Mouse (Mus musculus): ENCODE measurements around the gene Uso1.

Uso1 gene

DNA sequence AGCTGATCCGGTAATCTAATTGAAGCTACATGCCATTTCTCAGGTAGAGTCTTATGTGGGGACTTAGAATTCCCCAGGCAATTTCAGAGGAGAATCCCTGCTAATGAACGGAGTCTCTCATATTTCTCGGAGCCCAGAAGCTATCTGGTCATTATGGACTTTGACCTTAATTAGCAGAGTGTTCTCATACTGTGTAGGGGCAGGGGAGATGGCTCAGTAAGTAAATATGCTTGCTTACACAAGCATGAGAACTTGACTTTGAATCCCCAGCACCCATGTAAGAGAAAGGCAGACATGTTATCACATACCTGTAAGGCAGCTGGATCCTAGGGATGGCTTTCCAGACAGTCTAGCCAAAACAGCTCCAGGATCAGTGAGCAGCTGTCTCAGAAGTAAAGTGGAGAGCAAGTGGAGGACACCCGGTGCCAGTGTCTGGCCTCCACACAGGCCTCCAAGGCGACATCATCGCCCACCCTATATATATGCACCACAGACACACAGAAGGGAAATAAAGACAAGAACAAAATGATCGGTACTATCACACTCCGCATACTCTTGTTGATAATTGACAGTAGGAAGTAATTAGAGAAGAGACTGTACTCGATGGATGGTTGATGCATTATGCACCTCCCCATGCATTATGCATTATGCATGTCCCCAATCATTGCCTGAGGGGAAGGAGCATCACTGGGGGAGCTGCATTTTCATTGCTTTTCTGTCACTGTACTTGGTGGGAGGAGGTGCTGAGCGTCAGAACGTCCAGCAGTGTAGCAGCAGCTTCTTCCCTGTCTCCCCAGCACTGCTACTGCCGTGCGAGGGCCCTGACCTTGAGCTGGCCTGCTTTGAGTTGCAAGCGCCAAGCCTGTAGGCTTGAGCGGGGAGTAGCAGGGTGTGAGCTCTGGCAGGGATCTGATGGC is 59.4 kb downstream of the Uso1 start:
- no peak for DNase-seq

DNA sequence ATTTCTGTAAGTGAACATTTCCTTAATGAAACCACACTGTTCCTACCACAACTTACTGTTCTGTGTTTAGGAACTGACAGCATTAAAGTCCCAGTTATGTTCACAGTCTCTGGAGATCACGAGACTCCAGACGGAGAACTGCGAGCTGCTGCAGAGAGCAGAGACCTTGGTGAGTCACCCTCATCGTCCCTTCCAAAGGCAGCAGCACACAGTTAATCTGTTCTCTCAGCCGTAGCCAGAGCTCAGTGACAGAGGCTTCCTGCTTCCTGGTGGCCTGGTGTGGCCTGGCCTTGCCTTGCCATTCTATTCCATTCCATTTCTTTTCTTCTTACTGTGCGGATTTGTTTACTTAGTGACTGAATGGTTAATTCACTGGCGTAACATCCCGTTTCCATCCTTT is 60.5 kb downstream of the Uso1 start:
- peak; percentile 9 for DNase-seq

DNA sequence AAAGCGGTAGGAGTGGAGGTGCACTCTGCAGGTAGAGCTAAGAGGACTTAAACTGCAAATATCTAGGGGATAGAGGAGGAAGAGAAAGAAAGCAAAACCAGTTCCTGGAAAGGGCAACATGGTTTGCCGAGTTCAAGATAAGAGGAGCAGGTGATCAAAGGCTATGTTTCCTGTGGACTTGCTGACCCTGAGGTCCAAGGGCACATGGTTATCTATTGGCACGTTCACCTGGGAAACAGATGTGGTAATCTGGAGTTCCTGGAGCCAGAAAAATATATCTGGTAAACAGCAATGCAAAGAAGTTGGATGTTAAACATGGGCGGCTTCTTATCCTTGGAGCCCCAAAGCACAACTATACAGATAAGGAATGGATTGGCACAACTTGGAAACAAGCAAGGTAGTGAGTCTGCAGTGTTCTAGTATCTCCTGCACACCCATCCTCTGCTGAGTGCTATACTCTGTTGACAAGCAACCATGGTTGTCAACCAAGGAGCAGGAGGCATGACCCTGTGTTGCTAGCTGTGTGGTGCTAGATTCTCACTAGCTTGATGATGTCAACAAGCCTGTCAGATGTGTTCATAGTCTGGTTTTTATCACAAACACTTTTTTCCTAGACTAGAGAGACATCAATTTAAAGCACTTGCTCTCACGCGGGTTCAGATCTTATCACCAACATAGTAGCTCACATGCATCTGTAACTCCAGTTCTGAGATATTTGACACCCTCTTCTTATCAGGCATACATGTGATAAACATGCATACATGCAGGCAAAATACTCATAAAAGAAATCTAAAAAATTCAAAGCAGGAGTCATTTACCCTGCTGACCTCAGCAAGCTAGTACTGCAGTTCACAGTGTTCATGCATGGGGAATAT is 66.7 kb downstream of the Uso1 start:
- no peak for DNase-seq

DNA sequence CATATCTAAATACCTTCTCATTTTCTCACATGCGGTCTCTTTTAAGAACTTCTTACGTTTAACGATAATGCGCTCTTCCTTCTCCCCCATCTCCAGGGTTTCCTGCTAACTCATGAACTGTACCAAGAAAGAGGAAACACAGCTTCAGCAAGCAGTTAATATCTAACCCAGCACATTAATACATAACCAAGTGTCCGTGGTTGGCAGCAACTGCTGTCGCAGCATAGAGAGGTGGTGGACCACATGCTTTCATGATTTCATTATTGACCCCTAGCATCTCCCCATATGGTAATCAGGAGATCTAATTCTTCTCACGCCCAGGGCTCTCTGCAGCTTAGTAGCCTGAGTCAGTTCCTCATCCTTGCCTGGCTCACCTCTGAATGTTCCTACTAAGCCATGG is 67.4 kb downstream of the Uso1 start:
- peak; percentile 65 for DNase-seq

DNA sequence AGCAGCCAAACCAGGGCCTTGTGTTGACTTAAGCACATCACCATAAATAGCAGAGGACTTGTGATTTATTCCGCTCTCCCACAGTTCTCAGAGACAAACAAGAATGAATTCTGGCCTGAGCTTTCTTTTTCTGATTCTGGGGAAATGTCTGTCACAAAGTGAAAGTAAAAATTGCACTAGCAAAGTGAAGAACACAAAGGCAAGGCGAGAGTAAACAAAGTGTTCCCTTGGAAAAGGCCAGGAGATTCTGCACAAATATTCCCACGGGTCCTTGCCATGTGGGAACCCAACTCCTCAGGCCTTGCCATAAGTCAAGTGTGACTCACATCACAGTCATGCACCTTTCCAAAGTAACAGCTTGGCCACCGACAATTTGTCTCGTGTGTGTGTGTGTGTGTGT is 68.0 kb downstream of the Uso1 start:
- peak; percentile 8 for DNase-seq

DNA sequence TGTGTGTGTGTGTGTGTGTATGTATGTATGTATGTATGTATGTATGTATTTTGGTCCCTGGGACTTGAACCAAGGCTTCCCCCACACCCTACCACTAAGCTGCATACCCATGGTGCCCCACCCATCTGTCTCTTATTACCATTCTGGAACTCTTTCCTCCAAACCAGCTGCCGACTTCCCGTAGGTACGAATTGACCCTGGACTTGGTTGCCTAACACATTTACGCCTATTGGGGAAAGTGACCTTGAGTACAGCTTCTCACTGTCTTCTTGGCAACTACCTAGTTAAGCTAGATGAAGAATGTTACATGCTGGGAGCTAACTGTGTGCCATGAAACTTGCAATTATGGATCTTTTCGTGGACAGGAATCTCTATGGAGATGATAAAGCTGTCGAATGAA is 68.4 kb downstream of the Uso1 start:
- peak; percentile 9 for DNase-seq

DNA sequence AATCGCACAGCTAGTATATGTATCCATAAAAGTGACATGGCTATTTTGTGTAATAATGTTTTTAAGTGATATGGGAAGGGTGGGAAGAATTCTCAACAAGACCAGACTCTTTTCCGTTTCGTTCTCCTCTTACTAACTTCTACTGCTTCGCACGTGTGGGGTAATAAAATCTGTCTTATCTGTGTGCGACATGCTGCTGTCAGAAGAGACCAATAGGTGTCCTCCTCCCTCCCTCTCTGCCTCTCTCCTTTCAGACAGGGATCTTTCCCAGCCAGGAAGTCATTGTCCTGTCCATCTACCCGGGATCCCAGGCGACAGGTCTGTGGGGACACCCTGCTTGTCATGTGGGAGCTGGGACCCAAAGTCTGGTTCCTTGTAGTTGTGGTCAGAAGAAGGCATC is 72.5 kb downstream of the Uso1 start:
- no peak for DNase-seq

DNA sequence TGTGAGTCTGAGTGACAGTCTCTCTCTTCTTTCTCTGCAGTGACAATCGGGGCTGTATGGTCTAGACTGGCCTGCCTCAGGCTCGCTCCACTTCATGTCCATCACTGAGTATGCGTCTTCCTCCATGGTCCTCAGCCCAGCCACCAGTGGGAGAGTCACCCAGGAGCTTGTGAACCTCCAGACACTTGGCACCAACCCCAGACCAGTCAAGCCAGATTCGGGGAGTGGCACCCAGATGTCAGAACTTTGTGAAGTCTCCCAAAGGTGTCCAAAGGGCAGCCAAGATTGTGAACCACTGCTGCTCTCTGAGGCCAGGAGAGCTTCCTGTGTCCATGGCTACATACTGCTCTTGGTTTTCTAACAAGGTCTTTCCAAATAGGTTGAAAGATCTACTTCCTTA is 74.5 kb downstream of the Uso1 start:
- no peak for DNase-seq

DNA sequence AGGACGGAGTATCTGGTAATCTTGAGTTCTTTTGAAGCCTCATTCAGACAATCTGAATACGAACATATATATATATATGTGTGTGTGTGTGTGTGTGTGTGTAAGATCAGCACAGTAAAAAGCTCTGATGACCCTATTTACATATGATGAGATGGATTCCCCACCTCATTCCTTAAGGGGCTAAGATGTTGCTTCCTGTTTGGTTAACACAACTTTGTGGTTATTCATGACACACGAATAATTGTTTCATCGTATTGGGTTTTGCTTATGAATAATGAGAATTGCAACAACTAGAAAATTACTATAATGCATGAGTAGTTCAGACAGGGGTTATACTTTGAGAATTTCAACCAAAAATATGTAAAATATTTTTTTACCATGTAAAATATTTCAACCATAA is 77.6 kb downstream of the Uso1 start, which contains the start of gene U90926:
Gene U90926, minus strand, starts transcription at position 101 of the 400 bp plus-strand sequence.
- DNase-seq, result no peak

DNA sequence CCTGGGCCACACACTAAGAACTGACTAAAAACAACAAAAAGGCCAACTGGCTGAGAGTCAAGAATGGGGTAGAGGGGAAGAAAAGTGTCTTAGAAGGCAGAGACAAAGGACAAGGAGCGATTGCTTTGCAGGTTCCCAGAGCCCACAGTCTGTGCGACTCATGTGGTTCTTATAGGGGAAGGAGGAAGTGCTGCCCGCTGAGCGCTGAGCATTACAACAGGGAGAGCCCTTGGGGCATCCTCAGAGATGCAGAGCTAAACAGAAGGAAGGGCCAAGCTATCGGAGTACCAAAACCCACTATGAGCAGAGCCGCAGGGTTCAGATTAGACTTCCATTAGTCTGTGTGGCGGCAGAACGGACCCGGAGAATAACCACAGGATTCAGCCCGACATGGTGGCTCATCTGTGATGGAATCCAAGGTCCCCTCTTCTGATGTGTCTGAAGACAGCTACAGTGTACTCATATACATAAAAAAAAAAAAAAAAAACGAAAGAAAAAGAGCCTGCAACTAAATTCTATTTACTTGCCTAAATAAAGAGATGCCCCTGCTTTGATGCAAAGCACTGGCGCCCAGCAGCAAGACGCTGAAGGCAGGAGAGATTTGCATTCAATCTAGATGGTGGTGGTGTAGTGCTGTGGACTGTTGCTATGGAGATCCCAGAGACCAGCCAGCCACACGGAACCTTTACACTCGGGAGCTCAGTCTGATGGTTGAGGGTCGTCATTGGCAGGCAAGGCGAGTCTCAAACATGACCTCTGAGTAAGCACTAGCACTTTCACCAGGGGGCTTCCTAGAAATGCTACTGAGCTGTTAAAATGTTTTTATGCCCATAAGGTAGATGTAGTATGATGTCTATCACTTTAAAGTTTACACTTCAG is 81.4 kb downstream of the Uso1 start:
- DNase-seq, result no peak

DNA sequence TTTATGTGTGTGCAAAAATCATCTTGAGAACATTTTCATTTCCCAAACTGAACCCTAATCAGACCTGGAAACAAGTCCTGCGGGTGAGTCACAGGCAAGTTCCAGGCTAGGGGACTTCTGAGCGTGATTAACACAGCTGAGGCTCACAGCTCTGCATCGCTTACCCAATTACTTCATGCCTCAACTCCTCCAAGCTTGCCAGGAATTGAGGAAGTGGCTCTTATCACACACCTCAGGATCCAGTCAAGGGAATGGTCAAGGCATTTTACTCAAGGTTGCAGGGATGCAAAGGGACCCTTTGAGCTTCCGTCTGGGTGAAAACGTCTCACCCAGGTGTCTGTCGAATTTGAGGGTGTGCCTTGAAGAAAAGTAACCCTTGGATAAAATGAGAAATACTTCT is 82.1 kb downstream of the Uso1 start:
- no peak for DNase-seq

DNA sequence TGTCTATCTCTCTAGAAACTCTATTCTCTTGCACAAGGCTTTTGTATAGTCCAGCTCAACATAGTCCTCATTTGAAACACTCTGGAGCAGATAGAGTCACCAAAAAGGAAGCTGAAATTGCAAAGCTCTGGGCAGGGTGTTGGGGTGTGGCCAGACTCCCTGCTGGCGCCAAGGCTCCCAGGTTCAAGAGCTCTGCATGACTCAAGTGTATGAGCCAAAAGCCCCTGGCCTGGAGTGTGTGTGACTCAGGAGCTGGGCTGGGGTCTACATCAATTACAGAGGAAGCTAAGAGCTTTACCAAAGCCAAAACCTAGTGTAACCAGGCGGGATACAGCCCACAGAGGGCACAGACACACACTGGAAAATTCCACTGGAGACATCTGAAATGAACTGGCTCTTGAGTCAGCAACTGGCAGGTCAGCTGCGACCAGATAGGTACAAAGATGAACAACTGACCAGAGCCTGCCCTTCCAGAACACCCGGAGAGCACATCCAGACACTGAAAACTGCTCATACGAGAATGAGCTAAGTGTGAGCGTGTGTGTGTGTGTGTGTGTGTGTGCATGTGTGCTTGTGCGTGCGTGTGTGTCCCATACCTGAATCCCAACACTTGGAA is 82.7 kb downstream of the Uso1 start:
- DNase-seq, result peak; percentile 44

DNA sequence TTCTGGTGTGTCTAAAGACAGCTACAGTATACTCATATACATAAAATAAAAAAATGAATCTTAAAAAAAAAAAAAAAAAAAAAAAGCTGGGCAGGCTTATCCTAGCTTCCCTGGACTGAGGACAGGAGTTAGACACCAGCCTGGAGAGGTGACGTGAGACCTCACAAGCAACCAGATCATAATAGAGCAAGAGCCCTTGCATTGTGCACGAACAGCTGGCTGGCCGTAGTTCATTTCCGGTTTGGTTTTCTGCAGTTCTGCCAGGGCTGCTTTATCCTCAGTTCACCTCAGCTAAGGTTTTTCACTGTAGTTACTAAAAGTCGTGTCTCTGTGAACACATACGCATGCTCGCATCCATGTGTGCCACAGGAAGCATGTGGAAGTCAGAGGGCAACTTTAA is 90.0 kb downstream of the Uso1 start:
- DNase-seq, result no peak

DNA sequence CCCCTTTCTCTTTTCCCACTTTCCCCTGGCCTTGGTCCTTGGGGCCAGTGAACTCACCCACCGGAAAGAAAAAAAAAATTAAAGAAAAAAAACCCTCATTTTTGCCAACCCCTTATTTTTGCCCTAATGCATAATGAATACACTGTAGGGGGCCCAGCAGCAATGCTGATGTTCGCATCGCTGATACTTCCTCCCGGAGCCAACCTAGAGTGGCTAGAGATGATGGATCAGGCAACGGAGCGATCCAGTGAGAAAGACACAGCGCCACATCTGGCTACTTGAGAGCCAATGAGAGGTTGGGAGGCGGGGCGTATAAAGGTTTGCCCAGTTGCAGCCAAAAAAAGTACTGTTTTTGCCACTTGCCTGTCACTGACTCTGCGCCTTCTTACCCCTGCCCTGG is 91.0 kb downstream of the Uso1 start:
- DNase-seq, result no peak

DNA sequence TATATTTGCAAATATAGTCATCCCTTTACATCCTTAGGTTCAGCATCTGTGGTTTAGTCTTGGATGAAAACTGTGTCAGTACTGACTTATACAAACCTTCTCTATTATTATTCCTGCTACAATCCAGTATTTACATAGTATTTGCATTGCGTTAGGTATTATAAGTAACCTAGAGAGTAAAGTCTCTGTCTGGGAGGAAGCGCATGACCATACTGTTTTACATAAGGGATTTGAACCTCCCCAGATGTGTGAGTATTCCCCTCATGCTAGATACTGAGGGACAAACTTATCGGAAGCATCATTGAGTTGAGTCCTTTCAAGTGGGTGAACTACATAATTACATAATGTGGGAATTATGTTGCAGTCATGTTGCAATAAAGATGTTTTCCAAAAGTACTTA is 91.8 kb downstream of the Uso1 start:
- DNase-seq, result no peak

DNA sequence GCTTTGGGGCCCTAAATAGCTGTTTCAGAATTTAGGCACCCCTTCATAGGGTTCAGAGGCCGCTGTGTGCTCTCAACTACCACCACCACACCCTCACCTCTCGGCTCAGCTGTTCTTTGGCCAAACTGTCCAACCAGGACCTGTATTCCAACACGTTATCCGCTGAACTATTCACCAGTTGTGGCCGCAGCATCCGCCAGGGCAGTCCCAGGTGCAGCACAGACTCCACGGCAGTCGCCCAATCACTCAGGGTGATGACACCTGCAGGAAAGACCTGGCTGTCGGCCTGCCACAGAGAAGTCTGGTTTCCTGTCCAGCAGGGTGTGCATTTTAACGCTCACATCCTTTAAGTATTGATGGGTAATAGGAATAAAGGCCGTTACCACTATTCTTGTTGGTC is 92.6 kb downstream of the Uso1 start:
- DNase-seq, result no peak

DNA sequence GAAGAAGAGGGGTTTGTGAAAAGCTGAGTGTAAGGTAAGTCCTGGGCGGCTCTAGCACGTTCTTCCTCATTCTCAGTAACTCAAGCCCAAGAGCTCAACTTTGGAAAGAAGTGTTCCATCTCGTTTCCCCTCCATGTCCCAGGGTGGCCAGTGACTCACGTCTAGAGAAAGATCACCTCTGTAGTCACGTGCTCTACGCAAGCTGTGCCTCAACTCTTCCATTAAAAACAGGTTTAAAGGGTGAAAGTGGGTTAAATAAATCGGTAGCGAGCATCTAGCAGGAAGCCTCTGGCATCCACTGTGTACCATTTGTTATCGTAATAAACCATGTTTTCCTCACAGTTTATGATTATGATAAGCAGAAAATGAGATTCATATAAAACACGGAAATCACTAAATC is 94.1 kb downstream of the Uso1 start:
- no peak for DNase-seq

DNA sequence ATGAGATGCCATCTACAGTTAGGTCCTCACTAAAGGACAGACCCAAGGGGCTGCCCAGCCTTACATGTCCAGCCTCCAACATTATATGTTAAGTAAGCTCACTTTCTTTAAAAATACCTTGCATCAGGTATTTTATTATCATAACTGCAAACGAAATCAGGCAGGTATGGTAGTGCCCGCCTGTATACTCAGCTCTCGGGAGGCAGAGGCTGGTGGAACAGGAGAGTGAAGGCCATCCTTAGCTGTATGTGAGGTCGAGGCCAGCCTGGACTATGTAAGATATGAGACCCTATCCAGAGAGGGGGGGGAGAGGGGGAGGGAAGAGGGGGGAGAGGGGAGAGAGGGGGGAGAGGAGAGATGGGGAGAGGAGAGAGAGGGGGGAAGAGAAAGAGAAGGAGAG is 95.6 kb downstream of the Uso1 start:
- DNase-seq, result no peak

DNA sequence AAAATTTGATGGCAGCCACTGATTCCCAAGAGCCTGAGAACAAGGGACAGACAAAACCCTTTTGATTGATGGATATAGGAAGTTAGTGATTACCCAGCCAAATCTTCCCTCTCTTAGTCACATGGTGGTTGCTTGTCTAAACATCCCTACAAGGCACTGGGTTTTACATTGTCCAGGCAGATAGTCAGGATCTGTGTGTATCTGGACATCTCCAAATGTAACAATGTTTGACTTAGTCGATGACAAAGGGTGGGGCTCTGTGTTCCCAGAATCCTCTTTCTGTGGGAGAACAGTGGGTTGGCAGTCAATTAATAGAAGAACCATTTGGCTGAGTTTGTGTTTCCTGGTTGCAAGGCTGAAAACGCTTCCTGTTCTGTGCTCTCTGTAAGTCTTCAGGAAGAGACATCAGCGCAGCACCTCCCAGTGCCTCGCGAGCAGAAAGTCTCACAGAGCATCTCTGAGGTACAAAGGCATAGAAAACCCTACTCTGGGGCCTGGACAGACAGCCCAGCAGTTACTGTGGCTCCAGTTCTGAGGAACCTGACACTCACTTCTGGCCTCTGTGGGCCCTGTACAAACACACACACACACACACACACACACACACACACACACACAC is 97.3 kb downstream of the Uso1 start:
- DNase-seq, result no peak

DNA sequence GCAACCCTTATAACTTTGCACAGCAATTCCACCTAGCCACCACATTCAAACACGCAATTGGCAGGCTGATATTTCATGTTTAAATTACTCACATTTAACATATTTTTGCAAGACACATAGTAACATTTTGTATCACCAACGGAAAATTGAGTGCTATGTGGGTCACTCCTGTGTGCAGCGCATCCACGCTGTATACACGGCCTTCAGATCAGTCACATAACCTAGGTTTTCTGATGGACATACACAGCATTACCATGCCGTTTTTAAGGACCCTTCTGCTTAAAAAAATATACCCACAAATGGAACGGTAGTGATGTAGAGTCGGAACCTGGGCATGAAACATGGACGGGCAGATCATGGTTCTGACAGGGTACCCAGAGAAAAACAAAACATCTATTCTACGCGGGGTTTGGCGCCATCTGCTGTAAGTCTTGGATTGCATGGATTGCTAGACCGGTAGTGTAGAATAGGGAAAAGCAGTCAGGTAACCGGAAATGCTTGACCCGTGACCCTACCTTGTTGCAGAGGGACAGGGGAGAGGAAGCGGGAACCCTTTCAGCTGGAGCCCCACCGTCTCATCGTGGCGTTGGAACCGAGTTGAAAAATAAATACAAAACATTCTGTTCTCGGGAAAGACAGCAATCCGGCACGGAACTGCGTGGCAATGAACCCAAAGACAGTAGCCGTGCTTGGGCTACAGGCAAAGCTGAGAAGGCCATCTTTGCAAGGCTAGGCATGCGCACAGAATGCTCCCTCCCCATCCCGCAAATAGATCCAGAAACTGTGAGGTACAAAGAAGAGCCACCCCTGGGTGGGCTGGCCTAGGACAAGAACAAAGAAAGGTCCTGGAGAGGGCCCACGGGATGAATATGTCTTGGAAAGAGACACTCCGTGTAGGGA is 101.8 kb downstream of the Uso1 start:
- DNase-seq, result peak; percentile 70

DNA sequence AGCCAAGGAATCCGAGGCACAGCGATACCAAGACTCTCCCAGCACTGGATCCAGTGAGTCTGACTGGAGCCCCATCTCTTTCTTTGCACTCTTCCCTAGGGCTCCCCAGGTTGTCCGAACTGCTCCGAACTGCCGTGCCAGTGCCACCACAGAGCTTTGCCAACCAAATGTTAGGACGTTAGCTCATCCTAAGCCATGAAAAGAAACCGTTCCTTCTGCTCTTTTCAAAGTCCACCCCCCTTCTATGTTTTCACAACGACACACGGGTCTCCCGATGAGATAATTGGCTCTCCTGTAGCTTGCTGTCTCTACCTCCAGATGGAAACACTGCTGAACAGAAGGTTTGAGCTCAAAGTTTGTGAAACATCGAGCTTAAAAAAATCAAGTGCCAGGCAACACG is 103.0 kb downstream of the Uso1 start:
- no peak for DNase-seq
